Mouse (Mus musculus) forebrain, embryonic 10.5 days (tissue): ENCODE results near the gene Vps33b. TPM values are rescaled to one million over a fixed set of nuclear protein-coding genes. Genes with fewer than 3 reads are reported as not detected.
"Not testable (repeated sequence)": the region's sequence is repeated elsewhere in the genome, so short reads cannot be mapped to it uniquely, and the experiment has no call there.

Experiments
- DNase-seq: peaks from one replicate; pipeline ENCODE4 v3.0.0-alpha.2; 2017; ENCODE audit warnings: low spot score; ENCODE audit errors: extremely low spot score
- H3K27ac ChIP-seq: fragments of 300-500 bp; sonication (generic); 2 replicates; pipeline ENCODE4 v1.5.1; 2016; ENCODE audit warnings: mild to moderate bottlenecking
- H3K27me3 ChIP-seq: fragments of 300-500 bp; sonication (generic); 2 replicates; pipeline ENCODE4 v1.6.1; 2016; ENCODE audit warnings: mild to moderate bottlenecking; ENCODE audit not compliant: poor library complexity, severe bottlenecking
- H3K36me3 ChIP-seq: fragments of 300-500 bp; sonication (generic); replicated peaks from 2 replicates; pipeline ENCODE4 v1.6.1; 2016; ENCODE audit warnings: mild to moderate bottlenecking, moderate library complexity
- H3K4me1 ChIP-seq: fragments of 300-500 bp; sonication (generic); 2 replicates; pipeline ENCODE4 v1.6.1; 2016
- H3K4me3 ChIP-seq: fragments of 300-500 bp; sonication (generic); 2 replicates; pipeline ENCODE4 v1.5.1; 2016; ENCODE audit warnings: mild to moderate bottlenecking, moderate library complexity
- H3K9me3 ChIP-seq: fragments of 300-500 bp; sonication (generic); 2 replicates; pipeline ENCODE4 v1.6.1; 2016; ENCODE audit warnings: mild to moderate bottlenecking, moderate library complexity
- WGBS: fragments of 180-500 bp; shearing (Covaris S2); methylation state at CpG from one replicate; pipeline ENCODE4 v1.1.7; 2016; 5-methylcytosine and 5-hydroxymethylcytosine counted together
- polyA plus RNA-seq: library from polyadenylated mRNA; unstranded; fragments of >200 nt; fragmentation: Nextera tagmentation; extraction: Ambion mirVana; gene quantifications from 2 replicates; pipeline ENCODE4 v1.2.1, GENCODE M21; 2016

Vps33b gene
- polyA plus RNA-seq, 1 experiment from 2014 or later = 17.3 TPM

DNA sequence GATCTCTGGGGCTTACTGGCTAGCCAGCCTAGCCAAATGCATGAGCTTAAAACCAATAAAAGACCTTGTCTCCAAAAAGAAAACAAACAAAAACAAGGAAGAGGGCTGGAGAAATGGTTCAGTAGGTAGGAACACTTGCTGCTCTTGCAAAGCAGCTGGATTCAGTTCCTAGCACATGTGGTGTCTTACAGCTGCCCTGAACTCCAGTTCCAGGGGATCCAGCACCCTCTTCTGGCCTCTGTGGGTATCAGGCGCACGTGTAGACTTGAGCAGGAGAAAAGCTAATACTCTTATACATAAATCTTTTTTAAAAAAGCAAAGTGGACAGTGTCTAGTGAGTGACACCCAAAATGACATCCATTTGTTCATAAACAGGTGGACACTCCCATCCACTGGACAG, 32.1 kb downstream of the Vps33b start:
- Histone ChIP-seq H3K4me1 (peaks cover 17% of the 10 kb centered on the region), H3K27me3 (no peaks in the 10 kb centered on the region), H3K4me3 (no peak overlapping the region), H3K9me3 (no peaks in the 10 kb centered on the region), H3K36me3 (peaks cover 98% of the 10 kb centered on the region), H3K27ac (no peak overlapping the region)
- WGBS = 85% methylated on average over 2 of the region's 2 CpGs
- DNase-seq = no peak

DNA sequence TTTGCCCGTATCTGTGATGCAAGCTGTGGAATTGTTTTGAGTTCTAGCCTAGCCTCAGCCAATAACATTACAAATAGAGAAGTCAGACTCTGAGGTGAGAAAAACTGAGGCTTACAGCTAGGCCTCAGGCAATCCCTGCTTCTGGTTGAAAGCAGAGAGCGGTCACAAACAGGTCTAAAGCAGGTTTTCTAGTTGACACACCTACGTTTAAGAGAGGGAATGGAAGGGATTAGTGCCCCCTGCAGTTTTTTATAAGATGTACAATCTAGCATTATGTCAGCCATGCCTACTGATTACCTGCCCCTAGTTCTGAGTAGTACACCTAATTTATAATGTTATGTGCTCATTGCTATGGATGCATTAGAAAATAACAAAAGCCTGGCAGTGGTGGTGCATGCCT, 38.3 kb downstream of the Vps33b start:
- Histone ChIP-seq H3K9me3 (no peaks in the 10 kb centered on the region), H3K4me3 (no peak overlapping the region), H3K36me3 (peaks cover 100% of the 10 kb centered on the region), H3K27ac (no peak overlapping the region), H3K4me1 (no peaks in the 10 kb centered on the region), H3K27me3 (no peaks in the 10 kb centered on the region)
- no peak for DNase-seq
- 87% methylated on average over 3 of the region's 3 CpGs for WGBS

DNA sequence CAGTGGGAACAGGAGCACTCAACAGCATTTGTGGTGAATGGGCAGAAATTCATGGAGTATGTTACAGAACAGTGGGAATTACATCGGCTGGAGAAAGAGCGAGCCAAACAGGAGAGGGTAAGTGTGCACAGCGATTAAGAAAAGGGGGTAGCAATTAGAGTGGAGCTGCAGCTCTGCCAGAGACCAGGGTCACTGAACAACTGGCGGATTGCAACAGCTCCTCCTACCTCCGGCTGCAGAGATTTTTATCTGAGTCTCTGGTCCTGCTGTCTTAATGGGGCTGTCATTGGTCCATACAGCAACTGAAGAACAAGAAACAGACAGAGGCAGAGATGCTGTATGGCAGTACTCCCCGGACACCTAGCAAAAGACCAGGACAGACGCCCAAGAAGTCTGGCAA, 41.3 kb downstream of the Vps33b start:
- no peak for DNase-seq
- H3K4me3 ChIP-seq = no peak overlapping the region
- H3K27ac ChIP-seq = no peak overlapping the region
- H3K9me3 ChIP-seq = no peaks in the 10 kb centered on the region
- 92% methylated on average over 7 of the region's 7 CpGs for WGBS
- no peaks in the 10 kb centered on the region for H3K27me3 ChIP-seq
- peaks cover 100% of the 10 kb centered on the region for H3K36me3 ChIP-seq
- H3K4me1 ChIP-seq = no peaks in the 10 kb centered on the region

DNA sequence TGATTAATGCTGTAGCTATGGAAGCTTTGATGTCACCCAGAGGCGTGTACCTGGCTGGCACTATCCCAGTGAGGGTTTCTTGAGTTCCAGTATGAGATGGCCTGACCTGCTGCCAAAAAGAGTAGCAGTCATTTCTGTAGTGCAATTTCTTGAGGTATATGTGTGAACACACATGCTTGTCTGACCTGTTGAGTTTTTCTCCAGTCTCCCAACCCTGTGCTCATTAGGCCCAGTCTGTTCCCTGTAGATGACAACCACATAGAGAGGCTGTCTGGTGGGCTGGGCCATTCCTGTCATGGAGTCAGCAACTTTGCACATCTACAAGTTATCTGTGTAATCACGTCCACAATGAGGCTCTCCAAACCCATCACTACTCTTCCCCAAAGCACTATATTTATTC, 46.3 kb downstream of the Vps33b start:
- Histone ChIP-seq H3K36me3 (peaks cover 95% of the 10 kb centered on the region), H3K4me3 (no peak overlapping the region), H3K27ac (no peak overlapping the region), H3K9me3 (no peaks in the 10 kb centered on the region), H3K27me3 (no peaks in the 10 kb centered on the region), H3K4me1 (peaks cover 5% of the 10 kb centered on the region; the same call in 1 of the 2 replicates)
- 92% methylated on average over 2 of the region's 2 CpGs for WGBS
- DNase-seq = no peak

DNA sequence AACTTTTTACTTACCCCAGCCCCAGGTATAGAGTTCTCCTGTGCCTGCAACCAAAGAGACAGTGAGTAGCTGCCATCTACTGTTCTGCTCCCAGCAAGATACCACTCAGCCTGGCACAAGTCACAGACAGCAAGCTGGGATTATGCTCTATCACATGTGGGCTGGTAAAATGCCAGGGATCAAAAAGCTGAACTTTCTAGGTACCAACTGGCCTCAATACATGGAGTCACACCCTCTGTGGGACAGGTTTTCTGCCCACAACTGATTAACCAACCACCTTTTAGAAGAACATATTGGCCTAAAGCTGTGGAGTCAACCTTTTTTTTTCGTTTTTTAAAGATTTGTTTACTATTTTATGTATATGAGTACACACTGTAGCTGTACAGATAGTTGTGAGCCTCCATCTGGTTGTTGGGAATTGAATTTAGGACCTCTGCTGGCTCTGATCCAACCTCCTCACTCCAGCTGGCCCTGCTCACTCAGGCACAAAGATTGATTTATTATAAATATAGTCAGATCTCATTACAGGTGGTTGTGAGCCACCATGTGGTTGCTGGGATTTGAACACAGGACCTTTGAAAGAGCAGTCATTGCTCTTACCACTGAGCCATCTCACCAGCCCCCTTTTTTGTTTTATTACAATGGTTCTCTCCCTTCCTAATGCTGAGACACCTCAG, 48.1 kb downstream of the Vps33b start:
- H3K4me3 ChIP-seq = no peak overlapping the region
- no peaks in the 10 kb centered on the region for H3K27me3 ChIP-seq
- 57% methylated on average over 1 of the region's 1 CpGs for WGBS

DNA sequence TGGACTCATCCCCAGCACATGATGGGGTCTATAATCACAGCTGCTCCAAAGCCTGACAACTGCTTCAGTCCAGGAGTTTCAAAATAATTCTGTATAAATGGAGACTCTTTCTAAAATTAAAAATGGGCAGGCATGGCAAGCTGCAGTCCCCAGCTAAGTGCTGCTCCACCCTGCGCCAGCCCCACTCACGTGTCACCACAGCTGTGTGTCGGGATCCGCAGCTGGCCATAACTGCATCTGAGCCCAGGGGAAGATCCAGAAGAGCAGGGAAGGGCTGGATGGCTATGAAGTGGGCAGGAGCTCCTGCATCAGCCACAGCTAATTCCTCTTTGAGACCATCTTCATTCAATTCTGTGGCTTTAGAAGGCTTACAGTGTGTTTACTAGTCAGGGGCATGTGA, 49.2 kb downstream of the Vps33b start:
- no peak for DNase-seq
- peaks cover 20% of the 10 kb centered on the region for H3K4me1 ChIP-seq
- H3K4me3 ChIP-seq = no peak overlapping the region
- peaks cover 75% of the 10 kb centered on the region for H3K36me3 ChIP-seq
- H3K27ac ChIP-seq = no peak overlapping the region
- WGBS = 95% methylated on average over 4 of the region's 4 CpGs
- no peaks in the 10 kb centered on the region for H3K27me3 ChIP-seq
- H3K9me3 ChIP-seq = no peaks in the 10 kb centered on the region

More for the DNA sequence above, 48.1 kb downstream of the Vps33b start:
- no peak overlapping the region for H3K27ac ChIP-seq
- H3K4me1 ChIP-seq = peaks cover 10% of the 10 kb centered on the region
- no peaks in the 10 kb centered on the region for H3K9me3 ChIP-seq
- H3K36me3 ChIP-seq = peaks cover 86% of the 10 kb centered on the region
- no peak for DNase-seq

DNA sequence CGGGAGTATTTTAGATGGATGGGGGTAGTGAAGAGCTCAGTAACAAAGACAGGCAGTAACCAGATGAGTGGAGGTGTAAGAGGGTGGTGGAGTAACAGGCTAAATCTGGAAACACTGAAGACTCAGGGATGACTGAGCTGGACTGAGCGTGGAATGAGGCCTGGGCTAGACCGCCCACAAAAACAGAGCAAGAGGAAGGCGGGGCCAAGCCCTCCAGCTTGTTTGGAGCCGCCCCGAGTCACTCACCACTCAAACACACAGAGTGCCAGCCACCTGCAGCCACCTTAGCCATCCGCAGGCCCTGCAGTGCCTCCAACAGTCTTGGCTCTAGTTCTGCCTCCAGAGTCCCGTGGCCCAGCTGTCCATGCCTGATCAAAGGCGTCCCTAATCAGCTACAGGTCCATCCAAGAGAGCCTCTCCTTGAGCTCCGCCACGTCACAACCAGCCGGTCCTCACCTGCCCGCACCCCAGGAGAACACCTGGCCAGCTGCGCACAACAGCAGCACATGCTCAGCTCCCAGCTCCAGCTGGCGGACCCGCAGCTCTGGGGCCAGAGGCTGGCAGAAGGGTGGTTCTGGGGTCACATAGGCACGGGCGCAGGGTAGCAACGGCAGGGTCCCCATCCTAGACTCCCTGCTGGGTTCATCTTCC, 50.5 kb downstream of the Vps33b start:
- Histone ChIP-seq H3K4me3 (no peak overlapping the region), H3K27me3 (no peaks in the 10 kb centered on the region), H3K4me1 (peaks cover 21% of the 10 kb centered on the region), H3K9me3 (no peaks in the 10 kb centered on the region), H3K36me3 (peaks cover 63% of the 10 kb centered on the region), H3K27ac (no peak overlapping the region)
- DNase-seq = no peak
- WGBS = 88% methylated on average over 19 of the region's 19 CpGs

DNA sequence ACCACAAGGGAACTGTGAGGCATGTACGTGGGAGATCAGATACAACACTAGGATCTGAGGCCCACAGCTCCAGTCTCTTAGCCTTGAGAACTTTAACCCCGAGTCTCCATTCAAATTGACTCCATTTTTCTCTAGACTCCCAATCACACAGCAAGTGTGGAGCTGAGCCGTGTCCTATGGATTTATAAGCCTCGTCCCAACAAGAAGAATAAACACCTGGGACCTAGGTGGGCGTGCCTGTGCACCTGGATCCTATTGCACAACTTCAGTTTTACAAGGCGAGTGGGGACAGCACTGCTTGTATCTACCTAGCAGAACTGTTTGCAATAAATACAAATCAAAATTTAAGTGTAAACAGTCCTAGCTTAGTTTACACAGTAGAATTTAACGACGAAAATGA, 53.9 kb downstream of the Vps33b start:
- no peaks in the 10 kb centered on the region for H3K9me3 ChIP-seq
- peak overlapping the region; percentile 89 for H3K27ac ChIP-seq
- H3K4me1 ChIP-seq = peaks cover 26% of the 10 kb centered on the region
- H3K27me3 ChIP-seq = no peaks in the 10 kb centered on the region
- peaks cover 68% of the 10 kb centered on the region for H3K36me3 ChIP-seq
- WGBS = 25% methylated on average over 8 of the region's 8 CpGs
- H3K4me3 ChIP-seq = peak overlapping the region; percentile 70
- DNase-seq = no peak

DNA sequence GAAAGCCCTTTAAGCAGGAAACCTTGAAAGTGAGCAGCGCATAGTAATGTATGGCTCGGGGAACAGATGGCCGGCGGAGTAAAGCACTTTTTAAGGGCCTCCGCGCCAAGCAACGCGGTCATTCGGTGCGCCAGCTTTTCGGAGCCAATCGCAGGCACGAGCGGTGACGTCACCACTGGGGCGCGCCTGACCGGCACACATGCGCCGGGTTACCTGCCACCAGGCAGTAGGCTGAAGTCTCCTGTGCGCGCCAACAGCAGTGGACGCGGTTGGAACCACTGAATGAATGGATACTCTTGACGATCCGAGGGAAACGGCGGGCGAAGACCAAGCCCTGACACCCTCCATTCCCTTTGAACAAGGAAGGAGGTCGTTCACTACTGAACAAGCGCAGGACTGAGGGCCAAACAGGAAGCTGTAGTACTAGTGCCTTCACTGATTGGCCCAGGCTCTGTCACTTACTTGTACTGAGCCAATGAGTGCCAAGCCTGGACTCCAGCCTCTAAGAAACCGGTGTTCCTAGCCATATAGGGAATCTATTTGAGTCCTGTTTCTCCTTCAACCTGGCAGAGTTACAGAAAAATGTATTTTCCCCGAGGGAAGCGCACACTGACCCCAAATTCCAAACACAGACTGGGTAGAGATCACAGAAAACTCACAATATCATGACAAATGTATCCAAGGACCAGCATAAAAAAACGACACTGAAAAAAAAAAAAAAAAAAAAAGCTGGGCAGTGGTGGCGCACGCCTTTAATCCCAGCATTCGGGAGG, 54.8 kb downstream of the Vps33b start, which contains the start of gene Rccd1:
Gene Rccd1 (minus strand): TSS at position 412 of the 773 bp plus-strand sequence.
- Histone ChIP-seq H3K4me1 (peaks cover 26% of the 10 kb centered on the region), H3K9me3 (no peaks in the 10 kb centered on the region), H3K27ac (peak within 1 kb of the TSS; percentile 89), H3K27me3 (no peaks in the 10 kb centered on the region), H3K4me3 (peak within 1 kb of the TSS; percentile 70), H3K36me3 (peaks cover 68% of the 10 kb centered on the region)
- 3% methylated on average over 38 of the region's 38 CpGs for WGBS
- DNase-seq = peak; percentile 97

DNA sequence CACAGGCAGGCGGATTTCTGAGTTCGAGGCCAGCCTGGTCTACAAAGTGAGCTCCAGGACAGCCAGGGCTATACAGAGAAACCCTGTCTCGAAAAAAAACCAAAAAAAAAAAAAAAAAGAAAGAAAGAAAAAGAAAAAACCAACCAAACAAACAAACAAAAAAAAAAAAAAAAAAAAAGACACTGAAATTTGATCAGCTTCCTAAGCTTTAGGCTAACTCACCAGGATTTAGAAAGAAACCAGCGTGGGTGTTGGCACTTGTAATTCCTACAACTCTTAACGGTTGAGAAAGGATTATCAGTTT, 55.3 kb downstream of the Vps33b start:
- 53% methylated on average over 5 of the region's 5 CpGs for WGBS
- H3K4me3 ChIP-seq = peak overlapping the region; percentile 70; the same call in 1 of the 2 replicates
- DNase-seq, H3K9me3 ChIP-seq, H3K27me3 ChIP-seq, H3K27ac ChIP-seq: not testable (repeated sequence)
- peaks cover 26% of the 10 kb centered on the region for H3K4me1 ChIP-seq
- H3K36me3 ChIP-seq = peaks cover 68% of the 10 kb centered on the region

DNA sequence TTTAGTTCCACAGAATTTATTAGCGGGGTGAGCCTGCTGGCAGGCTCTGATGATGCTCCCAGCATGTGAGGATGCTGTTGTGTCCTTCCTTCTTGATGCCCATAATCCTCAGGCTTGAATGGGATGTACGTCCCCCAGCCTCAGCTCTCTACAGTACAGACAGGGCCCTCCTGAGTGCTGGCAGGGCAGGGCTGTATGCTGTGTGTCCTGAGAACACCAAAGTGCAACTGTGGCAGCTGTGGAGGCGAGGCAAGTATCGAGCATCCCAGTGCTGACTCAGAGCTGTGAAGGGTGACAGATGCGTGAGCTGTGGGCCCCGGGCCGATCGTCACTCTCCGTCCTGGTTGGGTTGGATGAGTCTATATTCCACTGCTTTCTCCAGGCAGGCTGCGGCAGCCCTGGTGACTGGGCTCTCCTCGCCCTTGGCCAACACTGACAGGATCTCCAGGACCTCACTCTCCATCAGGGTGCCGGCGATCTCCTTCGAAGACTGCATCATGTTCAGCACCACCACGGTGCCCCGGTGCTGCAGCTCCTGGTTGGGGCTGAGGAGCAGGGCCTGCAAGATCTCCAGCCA, 55.9 kb downstream of the Vps33b start:
- 92% methylated on average over 16 of the region's 16 CpGs for WGBS
- peaks cover 68% of the 10 kb centered on the region for H3K36me3 ChIP-seq
- H3K27ac ChIP-seq = no peak overlapping the region
- no peak for DNase-seq
- no peak overlapping the region; the same call in 1 of the 2 replicates for H3K4me3 ChIP-seq
- H3K4me1 ChIP-seq = peaks cover 21% of the 10 kb centered on the region
- H3K27me3 ChIP-seq = no peaks in the 10 kb centered on the region
- H3K9me3 ChIP-seq = no peaks in the 10 kb centered on the region

DNA sequence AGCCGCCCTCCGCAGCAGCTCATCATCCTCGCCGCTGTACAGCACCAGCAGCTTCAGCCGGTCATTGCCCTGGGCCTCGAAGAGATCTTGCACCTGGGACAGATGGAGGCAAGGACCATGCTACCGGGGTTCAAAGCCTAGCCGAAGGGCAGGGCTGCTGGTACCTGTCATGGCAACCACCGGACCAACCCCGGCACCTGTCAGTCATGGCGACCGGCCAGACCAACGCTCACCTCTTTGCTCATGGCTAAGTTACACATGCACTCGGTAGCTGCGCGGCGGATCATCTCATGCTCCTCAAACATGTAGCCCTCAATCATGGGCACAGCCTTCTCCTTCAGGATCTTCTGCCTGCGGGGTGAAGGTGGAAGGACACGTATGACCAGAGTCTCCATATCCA, 56.6 kb downstream of the Vps33b start:
- WGBS = 97% methylated on average over 19 of the region's 19 CpGs
- no peaks in the 10 kb centered on the region for H3K27me3 ChIP-seq

More for the DNA sequence above, 56.6 kb downstream of the Vps33b start:
- Histone ChIP-seq H3K4me3 (no peak overlapping the region), H3K36me3 (peaks cover 68% of the 10 kb centered on the region), H3K27ac (no peak overlapping the region), H3K4me1 (peaks cover 21% of the 10 kb centered on the region), H3K9me3 (no peaks in the 10 kb centered on the region)
- DNase-seq = no peak
